Mouse (Mus musculus): ENCODE measurements around the gene Aadat.

DNA sequence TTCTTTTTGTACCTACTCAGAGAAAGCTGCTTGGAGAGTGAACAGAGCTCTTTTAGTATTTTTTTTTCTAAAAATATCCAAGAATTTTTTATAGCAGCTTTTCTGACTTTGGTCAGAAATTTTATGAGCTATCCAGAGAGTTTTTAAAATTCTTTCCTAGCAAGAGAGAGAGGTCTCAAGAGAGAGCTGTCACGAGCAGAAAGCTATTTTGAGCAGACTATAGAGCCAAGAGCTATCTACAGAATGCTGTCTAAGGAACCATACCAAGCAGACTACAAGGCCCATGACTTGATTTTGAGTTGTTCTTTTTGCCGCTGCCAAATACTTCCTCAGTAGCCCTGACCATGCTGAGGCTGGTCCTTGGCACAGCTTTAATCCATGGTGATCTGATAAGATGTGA, 77.6 kb downstream of the Aadat start:
- TF ChIP-seq CTCF (IDR thresholded peaks at IDR 0.05) (no peak), POLR2A (IDR thresholded peaks at IDR 0.05; ENCODE audit: insufficient read depth, low read depth, low read length) (no peak)
